Mouse (Mus musculus): ENCODE measurements around the gene Plbd1. TPM values are rescaled to one million over a fixed set of nuclear protein-coding genes. Genes with fewer than 3 reads are reported as not detected.

Gene Plbd1
- polyA plus RNA-seq, 1 experiment from 2014 or later, result 108 TPM

GRCm38 (mm10) chr6:136611351-136612215, 50.1 kb downstream of the Plbd1 start:
- peaks cover 49% of the 10 kb centered on the region for H3K36me3 ChIP-seq (ENCODE audit: control insufficient read depth, insufficient read depth)
- H3K9ac ChIP-seq (ENCODE audit: low read depth, low read length), result no peak overlapping the region
- no peak overlapping the region for H3K27ac ChIP-seq (ENCODE audit: low read depth, low read length)
- no peaks in the 10 kb centered on the region for H3K9me3 ChIP-seq (ENCODE audit: control insufficient read depth)
- no peak for ATAC-seq
- TF ChIP-seq CTCF (IDR thresholded peaks at IDR 0.05; ENCODE audit: low read depth), result no peak
- 95% methylated on average over 17 of the region's 17 CpGs for WGBS
- no peak overlapping the region for H3K4me2 ChIP-seq (replicated peaks; ENCODE audit: low read depth)
- no peaks in the 10 kb centered on the region for H3K4me1 ChIP-seq (replicated peaks; ENCODE audit: control insufficient read depth, insufficient read depth, low read length)
- no peak overlapping the region for H3K4me3 ChIP-seq (ENCODE audit: low read depth, low read length)
- no peaks in the 10 kb centered on the region for H3K27me3 ChIP-seq (replicated peaks; ENCODE audit: control insufficient read depth, insufficient read depth, low read length)

- ATAC-seq, result no peak
- no peak for TF ChIP-seq CTCF (IDR thresholded peaks at IDR 0.05; ENCODE audit: low read depth)
- H3K4me3 ChIP-seq (ENCODE audit: low read depth, low read length), result no peak overlapping the region
- 79% methylated on average over 7 of the region's 7 CpGs for WGBS
- peaks cover 90% of the 10 kb centered on the region for H3K36me3 ChIP-seq (ENCODE audit: control insufficient read depth, insufficient read depth)
- no peaks in the 10 kb centered on the region for H3K9me3 ChIP-seq (ENCODE audit: control insufficient read depth)
- H3K27me3 ChIP-seq (replicated peaks; ENCODE audit: control insufficient read depth, insufficient read depth, low read length), result no peaks in the 10 kb centered on the region
- H3K4me2 ChIP-seq (replicated peaks; ENCODE audit: low read depth), result no peak overlapping the region
- H3K27ac ChIP-seq (ENCODE audit: low read depth, low read length), result no peak overlapping the region
- no peak overlapping the region for H3K9ac ChIP-seq (ENCODE audit: low read depth, low read length)
- no peaks in the 10 kb centered on the region for H3K4me1 ChIP-seq (replicated peaks; ENCODE audit: control insufficient read depth, insufficient read depth, low read length)
Observed at GRCm38 (mm10) chr6:136602601-136603000, 59.1 kb downstream of the Plbd1 start.

- Histone ChIP-seq H3K36me3 (ENCODE audit: control insufficient read depth, insufficient read depth) (peaks cover 73% of the 10 kb centered on the region), H3K4me3 (ENCODE audit: low read depth, low read length) (no peak overlapping the region), H3K9me3 (ENCODE audit: control insufficient read depth) (no peaks in the 10 kb centered on the region), H3K4me1 (replicated peaks; ENCODE audit: control insufficient read depth, insufficient read depth, low read length) (no peaks in the 10 kb centered on the region), H3K4me2 (replicated peaks; ENCODE audit: low read depth) (no peak overlapping the region), H3K9ac (ENCODE audit: low read depth, low read length) (no peak overlapping the region), H3K27me3 (replicated peaks; ENCODE audit: control insufficient read depth, insufficient read depth, low read length) (no peaks in the 10 kb centered on the region), H3K27ac (ENCODE audit: low read depth, low read length) (no peak overlapping the region)
- 96% methylated on average over 4 of the region's 4 CpGs for WGBS
- ATAC-seq, result no peak
- TF ChIP-seq CTCF (IDR thresholded peaks at IDR 0.05; ENCODE audit: low read depth), result no peak
Observed at GRCm38 (mm10) chr6:136594541-136594940, 67.2 kb downstream of the Plbd1 start.

- H3K36me3 ChIP-seq (ENCODE audit: control insufficient read depth, insufficient read depth), result peaks cover 64% of the 10 kb centered on the region
- no peak overlapping the region for H3K27ac ChIP-seq (ENCODE audit: low read depth, low read length)
- H3K4me1 ChIP-seq (replicated peaks; ENCODE audit: control insufficient read depth, insufficient read depth, low read length), result no peaks in the 10 kb centered on the region
- ATAC-seq, result no peak
- no peak for TF ChIP-seq CTCF (IDR thresholded peaks at IDR 0.05; ENCODE audit: low read depth)
- 93% methylated on average over 4 of the region's 4 CpGs for WGBS
- H3K4me3 ChIP-seq (ENCODE audit: low read depth, low read length), result no peak overlapping the region
- no peaks in the 10 kb centered on the region for H3K9me3 ChIP-seq (ENCODE audit: control insufficient read depth)
- no peaks in the 10 kb centered on the region for H3K27me3 ChIP-seq (replicated peaks; ENCODE audit: control insufficient read depth, insufficient read depth, low read length)
- H3K9ac ChIP-seq (ENCODE audit: low read depth, low read length), result no peak overlapping the region
- H3K4me2 ChIP-seq (replicated peaks; ENCODE audit: low read depth), result no peak overlapping the region
Observed at GRCm38 (mm10) chr6:136590739-136591138, 71.0 kb downstream of the Plbd1 start.

- Histone ChIP-seq H3K4me1 (replicated peaks; ENCODE audit: control insufficient read depth, insufficient read depth, low read length) (no peaks in the 10 kb centered on the region), H3K27ac (ENCODE audit: low read depth, low read length) (no peak overlapping the region), H3K4me2 (replicated peaks; ENCODE audit: low read depth) (no peak overlapping the region), H3K9ac (ENCODE audit: low read depth, low read length) (no peak overlapping the region), H3K4me3 (ENCODE audit: low read depth, low read length) (no peak overlapping the region), H3K27me3 (replicated peaks; ENCODE audit: control insufficient read depth, insufficient read depth, low read length) (no peaks in the 10 kb centered on the region), H3K36me3 (ENCODE audit: control insufficient read depth, insufficient read depth) (peaks cover 74% of the 10 kb centered on the region), H3K9me3 (ENCODE audit: control insufficient read depth) (no peaks in the 10 kb centered on the region)
- ATAC-seq, result no peak
- no peak for TF ChIP-seq CTCF (IDR thresholded peaks at IDR 0.05; ENCODE audit: low read depth)
- 78% methylated on average over 5 of the region's 5 CpGs for WGBS
Observed at GRCm38 (mm10) chr6:136566002-136566401, 95.7 kb downstream of the Plbd1 start.

Other genes starting within 250 kb of the Plbd1 start
- not detected in 2 replicates for gene E330021D16Rik, start 246.4 kb downstream of the Plbd1 start, polyA plus RNA-seq (2015; fragmentation: Nextera tagmentation; extraction: Ambion mirVana)
- gene Atf7ip, start 155.8 kb downstream of the Plbd1 start, polyA plus RNA-seq (2015; fragmentation: Nextera tagmentation; extraction: Ambion mirVana), result 8.6 and 9.4 TPM in 2 replicates
- gene Gucy2c, start 119.8 kb upstream of the Plbd1 start, polyA plus RNA-seq (2015; fragmentation: Nextera tagmentation; extraction: Ambion mirVana), result 78.4 and 90.9 TPM in 2 replicates
- gene Hist4h4, start 142.5 kb upstream of the Plbd1 start, polyA plus RNA-seq (2015; fragmentation: Nextera tagmentation; extraction: Ambion mirVana), result 0.46 and 0.76 TPM in 2 replicates
- gene H2afj, start 146.3 kb upstream of the Plbd1 start, polyA plus RNA-seq (2015; fragmentation: Nextera tagmentation; extraction: Ambion mirVana), result 231 and 241 TPM in 2 replicates
- gene BC049715, start 165.7 kb upstream of the Plbd1 start, polyA plus RNA-seq (2015; fragmentation: Nextera tagmentation; extraction: Ambion mirVana), result 0.47 and 1.8 TPM in 2 replicates
- 41.4 and 45.2 TPM in 2 replicates for gene Wbp11, start 166.3 kb upstream of the Plbd1 start, polyA plus RNA-seq (2015; fragmentation: Nextera tagmentation; extraction: Ambion mirVana)
- 0.76 and 1.3 TPM in 2 replicates for gene Smco3, start 173.5 kb upstream of the Plbd1 start, polyA plus RNA-seq (2015; fragmentation: Nextera tagmentation; extraction: Ambion mirVana)
- gene Art4, start 195.8 kb upstream of the Plbd1 start, polyA plus RNA-seq (2015; fragmentation: Nextera tagmentation; extraction: Ambion mirVana), result 0.55 and 0.64 TPM in 2 replicates
- gene Mgp, start 213.9 kb upstream of the Plbd1 start, polyA plus RNA-seq (2015; fragmentation: Nextera tagmentation; extraction: Ambion mirVana), result 74.8 and 76.7 TPM in 2 replicates

All from intestine, postnatal 0 days (tissue).